Mouse (Mus musculus) common myeloid progenitor, adult 5-6 weeks (primary cell): ENCODE results near the gene Kat6b. TPM values are rescaled to one million over a fixed set of nuclear protein-coding genes. Genes with fewer than 3 reads are reported as not detected.

Experiments
- ATAC-seq: replicated peaks from 2 replicates; pipeline ENCODE4 v1.8.0; 2016; ENCODE audit warnings: low read depth, mild to moderate bottlenecking, moderate TSS enrichment, inconsistent platforms; ENCODE audit not compliant: poor library complexity, severe bottlenecking
- total RNA-seq: library from RNA; stranded (forward); fragments of 200-1000, 187-1606 nt; gene quantifications from 2 replicates; pipeline ENCODE4 v1.2.3, GENCODE M21; 2017

The Kat6b gene
- total RNA-seq, 1 experiment from 2014 or later: 17.4 TPM

DNA sequence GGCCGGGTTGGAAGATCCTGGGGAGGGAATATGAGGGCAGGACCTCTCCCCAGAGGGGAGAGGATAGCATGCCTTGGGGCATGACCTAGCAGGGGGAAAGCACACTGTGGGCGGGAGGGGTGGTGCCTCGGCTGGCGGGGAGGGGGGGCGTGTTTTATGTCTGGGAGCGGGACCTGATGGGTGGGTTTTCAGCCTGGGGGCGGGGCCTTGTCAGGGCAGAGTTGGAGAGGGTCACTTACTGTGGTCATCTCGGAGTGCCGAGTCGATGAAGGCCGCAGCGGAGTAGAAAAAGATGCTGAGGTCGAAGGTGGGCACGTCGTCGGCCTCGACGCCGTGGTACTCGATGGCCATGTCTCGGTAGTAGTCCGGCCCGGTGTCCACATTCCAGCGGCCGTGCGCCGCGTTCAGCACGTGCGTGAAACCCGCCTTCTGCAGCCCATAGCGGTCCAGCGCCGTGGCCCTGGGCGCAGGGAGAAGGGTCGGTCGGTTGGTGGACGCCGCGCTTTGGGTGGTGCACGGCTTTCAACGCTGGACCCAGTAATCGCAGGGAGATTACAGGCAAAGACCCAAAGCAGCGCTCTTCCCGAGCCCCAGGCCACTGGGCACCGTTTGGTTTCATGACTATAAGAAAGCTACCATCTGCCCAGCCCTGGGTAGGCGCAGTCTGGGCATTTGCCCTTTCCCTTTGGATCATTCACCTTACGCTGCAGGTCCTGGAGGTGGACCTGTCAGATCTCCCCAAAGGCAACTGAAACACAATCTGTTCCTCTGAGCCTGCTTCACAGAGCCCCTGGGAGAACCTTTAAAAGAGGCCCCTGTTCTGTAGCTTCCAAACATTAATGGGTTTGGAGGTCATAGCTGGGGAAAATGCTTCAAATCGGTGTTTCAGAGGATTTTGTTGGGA is 205.4 kb downstream of the Kat6b start:
- ATAC-seq: no peak

DNA sequence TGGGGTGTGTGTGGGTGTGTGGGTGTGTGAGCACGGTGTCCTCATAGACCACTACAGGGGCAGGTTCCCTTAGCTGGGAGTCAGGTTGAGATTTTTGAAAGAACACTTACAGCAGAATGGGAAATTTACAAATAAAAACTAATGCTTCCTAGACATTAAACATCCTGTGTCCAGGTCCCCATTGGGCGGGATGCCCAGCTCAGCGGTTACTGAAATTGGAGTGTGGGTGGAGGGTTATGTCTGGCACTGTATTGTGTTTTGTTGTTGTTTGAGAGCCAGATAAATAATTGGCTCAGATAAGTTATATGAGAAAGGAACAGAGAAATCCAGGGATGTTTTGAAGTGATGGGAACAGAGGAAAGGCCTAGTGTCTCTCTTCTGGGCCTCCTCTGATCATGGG is 209.8 kb downstream of the Kat6b start:
- ATAC-seq: no peak

DNA sequence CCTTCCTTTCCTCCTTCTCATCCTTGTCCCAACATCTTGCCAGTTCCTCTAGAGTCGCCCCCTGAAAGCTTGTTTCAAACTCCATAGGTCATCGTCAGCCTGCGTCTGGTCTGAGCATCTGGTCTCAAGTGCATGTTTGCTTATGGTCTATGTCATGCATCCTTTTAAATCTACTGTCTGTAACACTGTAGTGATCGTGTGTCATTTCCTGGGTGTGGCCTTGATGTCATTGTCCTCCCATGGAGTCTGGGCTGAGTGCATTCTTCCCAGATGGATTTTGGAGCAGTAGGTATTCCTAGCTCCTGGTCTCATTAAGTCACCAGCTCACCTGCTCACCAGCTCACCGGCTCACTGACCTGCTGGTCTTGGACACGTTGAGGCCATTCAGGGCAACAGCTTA is 213.8 kb downstream of the Kat6b start:
- ATAC-seq: no peak

DNA sequence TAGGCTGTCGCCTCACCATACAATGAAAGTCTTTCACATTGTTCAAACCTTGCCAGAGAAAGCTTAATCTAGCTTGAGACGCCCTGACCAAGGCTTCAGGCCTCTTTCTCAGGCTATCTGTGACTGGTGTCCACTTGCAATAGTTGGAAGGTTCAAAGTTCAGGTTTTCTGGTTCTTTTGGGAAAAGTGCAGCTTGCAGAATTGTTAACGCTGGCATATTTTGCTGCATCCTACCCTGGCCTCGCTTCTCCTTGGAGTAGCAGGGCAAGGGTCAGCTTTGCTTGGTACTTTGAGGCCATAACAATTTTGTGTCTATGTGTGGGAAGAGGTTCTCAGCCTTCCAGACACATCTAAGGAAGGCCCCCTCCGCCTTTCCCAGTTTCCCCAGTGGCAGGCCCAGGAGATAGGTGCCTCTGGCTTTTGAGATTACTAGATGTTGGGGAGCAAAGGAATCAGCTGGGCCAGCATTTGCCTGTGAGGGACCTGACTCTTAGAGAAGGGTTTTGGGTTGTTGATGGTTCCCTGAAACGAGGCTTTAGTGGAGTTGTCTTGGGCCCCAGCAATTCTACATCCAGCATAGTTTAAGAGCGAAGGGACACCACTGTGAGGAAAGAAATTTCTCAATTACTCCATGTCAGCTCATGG is 215.1 kb downstream of the Kat6b start:
- ATAC-seq: no peak

DNA sequence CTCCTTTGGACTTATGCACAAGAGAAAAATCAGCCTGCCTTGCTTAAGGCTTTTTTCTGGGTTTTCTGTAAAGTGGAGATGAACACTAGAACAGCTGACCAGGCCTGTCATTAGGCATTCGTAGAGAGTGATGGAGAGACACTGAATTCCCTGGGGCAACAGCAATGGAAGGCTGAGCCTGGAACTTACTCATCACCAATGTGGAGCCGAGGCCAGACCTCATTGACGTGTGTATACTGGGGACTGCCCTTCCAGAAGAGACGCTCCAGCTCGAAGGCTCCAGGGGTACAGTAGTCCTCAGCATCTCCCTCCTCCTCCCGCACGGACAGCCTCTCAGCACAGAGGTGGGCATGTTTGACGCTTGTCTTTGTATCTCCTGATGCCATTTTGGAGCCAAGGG is 221.5 kb downstream of the Kat6b start:
- ATAC-seq: no peak

DNA sequence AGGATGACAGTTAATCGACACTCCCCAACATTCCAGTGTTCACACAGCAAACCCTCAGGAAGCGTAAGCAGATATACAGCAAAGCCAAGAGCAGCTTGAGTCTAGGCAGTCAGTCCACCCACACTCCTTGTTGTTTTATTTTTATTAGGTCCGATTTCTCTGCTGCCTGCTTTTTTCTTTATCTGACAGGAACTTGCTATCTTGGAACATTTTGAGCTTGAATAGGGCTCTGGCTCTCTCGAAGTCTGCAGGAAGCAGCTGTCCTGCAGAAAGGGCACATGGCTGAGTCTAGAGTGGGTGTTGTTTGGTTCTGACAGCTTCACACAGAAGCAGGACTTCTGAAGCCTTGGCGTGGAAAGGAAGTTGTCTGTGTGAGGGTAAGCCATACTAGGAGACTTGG is 222.0 kb downstream of the Kat6b start:
- ATAC-seq: peak; percentile 17; the same call in 1 of the 2 replicates

DNA sequence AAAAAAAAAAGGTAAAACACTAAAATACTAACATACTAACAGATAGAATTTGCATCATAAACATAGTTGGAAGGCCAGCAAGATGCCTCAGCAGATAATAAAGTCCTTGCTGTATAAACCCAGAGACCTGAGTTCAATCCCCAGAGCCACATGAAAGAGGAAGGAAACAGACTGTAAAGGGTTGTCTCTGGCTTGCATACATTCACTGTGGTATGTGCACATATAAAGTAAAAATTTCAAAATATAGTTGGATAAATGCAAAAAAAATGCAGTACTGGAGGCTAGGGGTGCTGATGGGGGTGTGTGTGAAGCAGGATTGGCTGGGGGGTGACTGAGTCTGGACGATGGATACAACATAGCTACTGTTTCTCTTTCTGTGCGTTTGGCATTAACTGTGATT is 224.2 kb downstream of the Kat6b start:
- ATAC-seq: 0 out of 2 replicates have a peak, but pooled peaks have one; percentile 16

DNA sequence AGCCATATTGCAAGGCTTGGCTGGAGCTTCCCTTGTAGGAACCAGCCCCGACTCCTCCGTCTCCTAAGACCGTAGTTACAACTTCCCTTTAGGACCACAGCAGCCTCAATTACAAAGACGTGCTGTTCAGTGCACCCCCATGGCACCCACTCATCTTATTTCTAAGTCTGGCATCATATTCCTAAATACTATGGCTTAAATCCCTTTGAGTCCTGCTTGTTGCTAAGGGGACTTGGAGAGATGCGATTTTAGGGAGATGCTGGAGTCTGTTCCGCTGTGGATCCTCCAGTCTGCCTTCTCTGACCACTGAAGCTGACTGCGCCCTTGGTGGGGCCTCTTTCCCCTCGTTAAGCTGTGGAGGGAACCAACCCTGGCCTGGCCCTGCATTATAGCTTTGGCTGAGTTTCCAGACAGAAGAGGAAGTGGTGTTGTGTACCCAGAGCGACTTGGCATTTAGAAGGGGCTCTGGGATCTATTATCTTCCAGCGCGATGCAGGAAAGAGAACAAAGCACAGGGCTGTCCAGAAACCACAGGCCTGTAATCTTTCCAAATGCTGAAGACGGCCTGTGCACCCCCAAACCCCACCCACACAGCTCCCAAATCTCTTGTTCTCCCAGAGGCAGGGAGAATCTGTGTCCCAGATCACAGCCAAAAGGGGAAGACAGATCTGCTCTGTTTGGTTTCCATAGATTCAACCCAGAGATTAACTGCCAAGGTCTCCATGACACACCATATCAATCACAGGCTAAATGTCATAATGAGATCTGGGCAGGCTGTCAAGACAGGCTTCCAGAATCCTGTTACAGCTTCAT is 225.7 kb downstream of the Kat6b start:
- ATAC-seq: peak; percentile 86

DNA sequence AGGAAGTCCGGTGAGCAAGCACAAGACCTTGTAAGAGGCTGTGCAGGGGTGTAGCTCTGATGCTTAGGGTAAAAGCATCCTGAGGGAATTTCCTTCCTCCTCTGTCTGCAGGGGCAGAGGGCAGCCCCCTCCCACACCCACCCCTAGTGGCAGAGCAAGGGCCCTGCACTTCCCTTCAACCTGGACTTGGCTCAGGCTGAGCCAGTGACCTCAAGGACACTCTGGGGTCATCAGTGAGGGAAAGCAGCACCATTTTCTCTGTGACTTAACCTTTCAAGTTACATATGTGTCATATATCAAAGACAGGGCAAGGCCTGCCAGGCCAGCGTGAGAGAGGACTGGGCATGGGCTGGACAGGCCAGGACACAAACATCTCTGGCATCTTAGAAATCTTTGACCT is 228.3 kb downstream of the Kat6b start:
- ATAC-seq: no peak

DNA sequence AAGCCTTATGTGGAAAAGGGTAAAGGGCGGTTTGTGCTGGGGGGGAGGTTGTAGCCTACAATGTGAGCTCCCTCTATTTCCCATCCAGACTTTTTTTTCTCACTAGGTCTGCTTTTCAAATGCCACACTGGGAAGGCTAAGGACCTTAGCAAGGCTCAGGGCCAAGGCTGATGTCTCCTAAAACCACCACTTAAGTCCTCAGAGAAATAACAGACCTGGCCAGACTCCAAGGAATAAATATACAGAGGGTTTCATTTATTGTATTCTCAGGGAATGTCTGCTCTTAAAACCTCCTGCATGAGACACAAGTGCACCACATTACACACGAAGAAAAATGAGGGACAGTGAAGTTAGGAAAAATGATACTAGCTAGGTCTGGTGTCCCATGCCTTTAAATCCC is 230.0 kb downstream of the Kat6b start:
- ATAC-seq: no peak

DNA sequence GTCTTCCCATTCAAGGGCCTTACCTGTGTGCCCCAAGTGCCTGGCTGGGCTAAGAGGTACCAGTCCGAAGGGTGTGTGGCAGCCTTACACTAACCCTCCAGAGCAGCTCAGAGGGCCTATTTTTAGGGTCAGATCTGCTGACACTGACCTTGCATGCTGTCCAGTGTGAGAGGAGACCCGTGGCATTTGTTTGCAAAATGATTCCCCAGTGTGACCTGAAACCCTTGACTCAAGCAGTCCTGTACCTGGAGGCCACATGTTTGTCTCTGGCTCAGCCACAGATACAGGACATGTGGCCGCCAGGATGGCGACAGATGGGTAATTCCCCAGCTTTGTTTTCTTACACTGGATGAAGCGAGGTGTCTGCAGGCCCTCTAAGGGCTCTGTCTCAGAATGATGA is 233.3 kb downstream of the Kat6b start, which contains the start of gene Dupd1:
TSS of gene Dupd1 (minus strand) at position 91 of the 400 bp plus-strand sequence.
- ATAC-seq: no peak

DNA sequence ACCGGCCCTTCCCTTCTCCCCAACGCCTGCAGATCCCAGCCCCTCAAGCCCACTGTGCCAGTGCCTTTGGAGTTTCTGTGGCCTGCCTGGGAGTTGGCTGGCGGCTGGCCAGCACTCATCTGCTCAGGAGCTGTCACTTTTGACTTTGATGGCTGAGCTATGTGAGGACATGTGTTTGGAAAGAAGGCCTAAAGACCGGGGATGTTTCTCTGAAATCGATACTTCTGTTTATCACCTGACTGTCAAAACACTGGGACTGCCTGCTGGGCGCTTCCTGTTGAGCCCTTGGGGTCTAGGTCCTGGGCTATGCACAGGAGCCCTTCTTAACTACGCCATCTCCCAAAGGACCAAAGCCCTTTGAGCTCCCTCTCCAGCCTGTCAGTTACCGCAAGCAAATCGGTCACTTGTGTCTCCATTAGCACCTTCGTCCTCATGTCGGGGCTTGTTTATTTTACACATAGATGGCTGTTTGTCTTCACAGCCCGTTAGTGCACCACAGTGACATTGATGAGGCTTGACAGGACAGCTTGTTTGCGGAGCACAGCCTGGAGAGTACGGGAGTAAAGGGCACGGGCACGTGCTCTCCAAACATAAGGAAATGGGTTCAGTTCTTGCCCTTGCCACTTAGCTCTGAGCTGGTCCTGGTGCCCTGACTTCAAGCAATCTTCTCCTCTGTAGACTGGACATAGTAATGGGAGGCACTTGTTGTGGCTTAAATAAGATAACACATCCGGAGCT is 238.6 kb downstream of the Kat6b start:
- ATAC-seq: no peak

DNA sequence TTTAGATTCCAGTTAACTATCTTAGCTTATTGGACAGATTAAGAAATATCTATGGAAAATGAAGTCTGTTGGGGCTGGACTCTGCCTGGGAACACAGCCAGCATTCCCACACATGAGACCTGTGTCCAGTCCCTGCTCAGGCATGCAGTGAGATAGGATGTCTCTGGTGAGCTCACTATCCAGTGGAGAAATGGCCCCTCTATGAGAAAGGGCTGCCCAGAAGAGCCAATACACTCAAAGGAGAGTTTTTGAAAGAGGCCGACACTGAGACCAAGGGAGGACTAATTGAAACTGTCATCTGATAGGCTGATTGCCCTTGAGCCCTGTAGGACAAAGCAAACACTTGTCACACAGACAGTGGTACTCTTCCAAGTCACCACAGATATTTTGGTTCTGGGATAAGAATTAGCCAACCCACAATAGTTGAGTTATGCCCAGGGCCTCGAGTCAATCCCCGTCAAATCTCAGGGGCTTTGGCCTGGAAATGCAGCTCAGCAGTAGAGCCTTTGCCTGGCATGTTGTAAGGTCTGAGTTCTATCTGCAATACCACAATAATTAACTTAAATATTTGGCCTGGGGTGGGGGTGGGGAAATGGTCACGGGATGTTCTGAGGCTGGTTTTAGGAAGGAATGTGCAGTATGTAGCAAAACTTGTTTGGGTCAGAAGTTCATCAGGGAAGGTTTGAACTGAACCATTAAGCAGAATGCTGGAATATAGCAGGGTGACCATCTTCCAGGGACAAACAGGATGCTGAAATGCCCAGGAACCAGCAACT is 239.4 kb downstream of the Kat6b start:
- no peak for ATAC-seq

Other genes starting within 250 kb of the Kat6b start
- gene Dupd1, start 233.1 kb downstream of the Kat6b start, total RNA-seq: not detected in 2 replicates